Comparison of ENCODE assay signal across 8 mouse cellular contexts in genomic region chr17:27908888-27909621, GRCm38 (mm10). TPM values are rescaled to one million over a fixed set of nuclear protein-coding genes. Genes with fewer than 3 reads are reported as not detected.
A peak's percentile ranks its signal among the peaks of the same experiment; 100 is the strongest.
DNase-seq lines count a peak whose midpoint lies in the region; ATAC-seq and TF ChIP-seq lines count a peak whose summit lies in the region.

Gene Anks1, plus strand, starts transcription at chr17:27909306.

- H3K4me3 ChIP-seq in embryonic facial prominence, embryonic 13.5 days: peak within 1 kb of the TSS; percentile 77
- H3K4me3 ChIP-seq in heart, adult 2 months: peak within 1 kb of the TSS; percentile 95

- H3K4me2 ChIP-seq in embryonic facial prominence, embryonic 13.5 days: peak within 1 kb of the TSS; percentile 87

- H3K79me2 ChIP-seq in heart, adult 2 months (replicated peaks; ENCODE audit: control insufficient read depth, insufficient read depth, low read length): peaks cover 7% of the 10 kb centered on the region

- TF ChIP-seq POLR2A in heart, adult 2 months (IDR thresholded peaks at IDR 0.05; ENCODE audit: insufficient read depth, low read depth, low read length): peak; percentile 59; the same call in 1 of the 2 replicates

- H3K4me1 ChIP-seq in embryonic facial prominence, embryonic 13.5 days: peaks cover 32% of the 10 kb centered on the region
- peaks cover 2% of the 10 kb centered on the region for H3K4me1 ChIP-seq in heart, adult 2 months (ENCODE audit: control insufficient read depth, insufficient read depth, low read length)

- H3K27ac ChIP-seq in embryonic facial prominence, embryonic 13.5 days: peak within 1 kb of the TSS; percentile 91
- H3K27ac ChIP-seq in heart, adult 2 months: peak within 1 kb of the TSS; percentile 87

- under 1% methylated on average over 75 of the region's 78 CpGs for WGBS in embryonic facial prominence, embryonic 13.5 days
- 1% methylated on average over 72 of the region's 78 CpGs for WGBS in heart, adult 2 months

- H3K36me3 ChIP-seq in embryonic facial prominence, embryonic 13.5 days: peaks cover 8% of the 10 kb centered on the region
- H3K36me3 ChIP-seq in heart, adult 2 months (ENCODE audit: control insufficient read depth, insufficient read depth, low read length): no peaks in the 10 kb centered on the region

- H3K9ac ChIP-seq in embryonic facial prominence, embryonic 13.5 days: peak within 1 kb of the TSS; percentile 91
- H3K9ac ChIP-seq in heart, adult 2 months (ENCODE audit: low read depth, low read length): peak within 1 kb of the TSS; percentile 87

- no peaks in the 10 kb centered on the region for H3K27me3 ChIP-seq in embryonic facial prominence, embryonic 13.5 days
- no peaks in the 10 kb centered on the region for H3K27me3 ChIP-seq in heart, adult 2 months (ENCODE audit: control insufficient read depth, insufficient read depth, low read length)

- TF ChIP-seq CTCF in heart, adult 2 months (IDR thresholded peaks at IDR 0.05): peak; percentile 74

- peak; percentile 77 for ATAC-seq in embryonic facial prominence, embryonic 13.5 days (ENCODE audit: insufficient number of reproducible peaks, insufficient read depth, low FRiP score, low TSS enrichment, low read depth)
- peak; percentile 37 for ATAC-seq in monocyte, adult 5-6 weeks (replicated peaks; ENCODE audit: insufficient number of reproducible peaks, low FRiP score, low TSS enrichment, poor library complexity, severe bottlenecking)

- TF ChIP-seq EP300 in heart, adult 2 months (IDR thresholded peaks at IDR 0.05; ENCODE audit: insufficient read depth, low read depth, low read length): no peak

- no peaks in the 10 kb centered on the region for H3K9me3 ChIP-seq in embryonic facial prominence, embryonic 13.5 days

- intact Hi-C loops in heart, adult 2 months (cut with DNase I): loop anchor here (2.0 to 5.0 kb wide), 4 partner anchors 52 to 153 kb away; partner anchors contain the start of gene Uhrf1bp1

- DNase-seq in 3T3-L1 (ENCODE audit: low read depth, low spot score): peak; percentile 91
- DNase-seq in adrenal gland, postnatal 36 days: peak; percentile 92 to 94
- peak; percentile 89 to 92 for DNase-seq in heart, adult 2 months
- peak; percentile 89 for DNase-seq in kidney, adult 9 months
- peak; percentile 90 for DNase-seq in liver
- DNase-seq in spleen, postnatal 4 days (ENCODE audit: low spot score in 2 of 2): peak; percentile 83 to 94

RNA-seq across cellular contexts. Expression of gene Anks1, which starts in this region (rescaled TPM):
- 10 to 100 TPM; 22.3 to 27.7 TPM for total RNA-seq in adrenal gland, postnatal 36 days (2021)
- polyA plus RNA-seq in embryonic facial prominence, embryonic 13.5 days (2015; fragmentation: Nextera tagmentation; extraction: Ambion mirVana): 13.3 and 13.4 TPM in 2 replicates
- 10 to 100 TPM; 51.6 to 76.4 TPM for total RNA-seq in heart, adult 2 months (2021)
- 64.4 and 90.1 TPM in 2 replicates for polyA plus RNA-seq in heart, adult 2 months (2012; rRNA removed)
- 16.1 to 31.0 TPM (median 22.1 TPM) in 3 replicates for total RNA-seq in monocyte, adult 5-6 weeks (2017)

Comparison
In these comparisons a context has a peak if more than half of its experiments do, and no peak if none do; other contexts are left out.
1. Peak in every context shown above with its lines: DNase-seq, ATAC-seq, H3K4me3 ChIP-seq and H3K27ac ChIP-seq.